Mouse (Mus musculus) frontal cortex, adult 2 months (tissue): Measurements from ENCODE around the gene Rcan1. TPM values are rescaled to one million over a fixed set of nuclear protein-coding genes. Genes with fewer than 3 reads are reported as not detected.
"Not testable (repeated sequence)": the region's sequence is repeated elsewhere in the genome, so short reads cannot be mapped to it uniquely, and the experiment has no call there.

Experiments used
- DNase-seq, 2 experiments: peaks; one replicate each; pipeline ENCODE4 v3.0.0; 2022; ENCODE audit warnings: low spot score in 1 of 2; ENCODE audit errors: extremely low spot score in 1 of 2
- polyA plus RNA-seq: library from polyadenylated mRNA; depleted of rRNA; stranded (reverse); fragments of >200 nt; gene quantifications from 2 replicates; pipeline ENCODE4 v1.2.3, GENCODE M21; 2012

Gene Rcan1
- polyA plus RNA-seq, 1 experiment, result 45.5 TPM

DNA sequence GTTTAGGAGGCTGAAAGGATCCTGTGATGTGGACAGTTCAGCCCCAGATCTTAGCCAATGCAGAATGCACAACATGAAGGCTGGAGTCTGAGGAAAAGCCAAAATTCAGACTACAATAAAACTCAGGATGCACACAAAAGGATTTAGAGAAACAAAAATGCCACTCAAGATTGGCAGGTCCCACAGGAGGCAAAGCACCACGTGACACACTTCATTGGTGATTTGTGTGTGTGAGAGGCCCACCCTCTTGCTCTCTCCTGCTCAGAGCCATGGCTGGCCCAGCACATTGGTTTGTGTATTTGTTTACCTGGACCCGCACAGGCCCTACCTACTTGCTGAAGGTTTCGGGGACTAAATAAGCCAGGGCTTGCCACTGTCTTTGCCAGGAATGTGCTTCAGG, 29.5 kb downstream of the Rcan1 start:
- DNase-seq, result no peak

DNA sequence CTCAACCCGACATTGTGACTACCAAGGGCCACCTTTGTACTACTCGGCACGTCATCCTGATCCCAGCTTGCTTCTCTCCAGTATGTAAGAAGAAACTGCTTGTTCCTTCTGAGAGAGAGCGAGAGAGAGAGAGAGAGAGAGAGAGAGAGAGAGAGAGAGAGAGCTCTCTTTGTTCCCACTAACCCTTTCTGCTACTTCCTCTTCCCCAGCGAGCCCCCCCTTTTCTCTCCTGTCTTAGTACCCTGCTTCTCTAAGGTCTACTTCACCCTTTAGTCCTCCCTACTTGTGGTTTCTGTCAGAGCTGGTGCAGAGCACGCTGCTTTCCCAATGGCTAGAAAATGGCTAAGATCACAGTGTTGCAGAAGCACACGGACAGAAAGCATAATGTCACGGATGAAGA, 30.4 kb downstream of the Rcan1 start:
- no peak for DNase-seq

DNA sequence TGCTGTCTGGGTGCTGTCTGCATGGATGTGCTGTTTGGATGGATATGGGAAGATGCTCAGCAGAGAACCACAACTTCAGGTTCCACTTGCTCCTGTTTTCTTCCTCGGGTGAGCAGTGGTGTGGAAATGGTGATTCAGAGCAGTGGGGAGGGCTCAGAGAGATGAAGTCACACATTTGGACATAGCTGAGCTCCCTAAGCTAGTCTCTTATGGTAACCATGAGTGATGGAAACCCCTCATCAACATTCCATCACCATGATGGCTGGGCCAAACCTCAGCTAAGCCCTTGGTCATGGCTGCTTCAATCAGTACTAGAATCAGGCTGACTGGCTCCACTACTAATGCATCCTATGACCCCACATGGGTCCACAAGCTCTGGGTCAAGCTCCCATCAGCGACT, 30.9 kb downstream of the Rcan1 start:
- DNase-seq, result no peak

- DNase-seq, result no peak
Measured at GRCm38 (mm10) chr16:92435431-92435985, 35.2 kb downstream of the Rcan1 start.

GRCm38 (mm10) chr16:92433176-92433575, 37.5 kb downstream of the Rcan1 start:
- DNase-seq, result no peak

DNA sequence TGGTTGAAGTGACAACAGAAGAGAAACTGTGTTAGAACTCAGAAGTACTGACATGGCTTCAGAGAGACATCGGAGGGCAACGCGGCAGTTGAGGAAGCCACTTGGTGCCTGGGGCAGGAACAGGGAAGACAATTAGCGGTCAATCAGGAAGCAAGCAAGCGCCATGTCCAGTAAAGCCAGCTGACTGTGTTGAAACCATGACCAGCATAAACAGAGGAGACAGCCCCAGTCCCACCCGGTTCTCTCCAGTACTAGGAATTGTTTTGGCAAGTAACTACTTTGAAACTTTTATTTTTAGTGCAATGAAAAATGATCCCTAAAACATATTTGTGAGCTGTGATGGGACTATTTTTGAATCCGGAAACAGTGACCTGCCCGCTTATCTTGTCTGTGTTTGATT, 39.9 kb downstream of the Rcan1 start:
- no peak for DNase-seq

DNA sequence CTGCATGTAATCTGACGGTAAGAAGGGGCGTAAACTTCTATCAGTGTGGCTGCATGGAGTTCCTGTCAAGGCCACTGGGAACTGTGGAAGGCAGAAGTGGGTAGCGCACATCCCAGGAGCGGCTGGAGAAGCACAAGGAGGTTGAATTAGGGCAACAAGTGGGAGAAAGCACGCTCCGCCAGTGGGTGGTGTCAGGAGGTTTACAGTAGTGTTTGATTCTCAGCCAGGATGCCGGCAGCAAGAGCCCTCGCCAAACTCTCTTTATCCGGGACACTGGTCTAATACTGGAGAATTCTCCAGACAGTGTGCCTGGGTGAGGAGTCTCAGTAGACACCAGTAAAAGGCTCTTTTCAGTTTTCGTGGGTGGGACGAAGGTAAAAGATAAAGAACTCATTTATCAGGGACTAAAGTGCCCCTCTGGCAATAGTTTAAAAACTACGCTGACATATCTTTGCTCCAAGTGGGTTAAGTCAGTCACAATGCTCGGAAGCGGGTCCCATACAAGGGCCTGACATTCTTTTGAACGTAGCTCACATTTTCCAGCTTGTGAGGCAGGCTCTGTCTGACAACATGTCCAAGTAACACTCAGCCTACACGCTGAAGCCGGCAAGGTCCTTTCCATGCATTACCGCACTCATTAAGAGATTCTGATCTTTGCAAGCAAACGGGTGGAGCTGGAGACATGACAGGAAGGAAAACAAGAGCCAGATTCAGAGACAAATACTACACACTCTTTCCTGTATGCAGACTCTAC, 42.3 kb downstream of the Rcan1 start:
- DNase-seq, result peak in 1 of 2 experiments; percentile 40

DNA sequence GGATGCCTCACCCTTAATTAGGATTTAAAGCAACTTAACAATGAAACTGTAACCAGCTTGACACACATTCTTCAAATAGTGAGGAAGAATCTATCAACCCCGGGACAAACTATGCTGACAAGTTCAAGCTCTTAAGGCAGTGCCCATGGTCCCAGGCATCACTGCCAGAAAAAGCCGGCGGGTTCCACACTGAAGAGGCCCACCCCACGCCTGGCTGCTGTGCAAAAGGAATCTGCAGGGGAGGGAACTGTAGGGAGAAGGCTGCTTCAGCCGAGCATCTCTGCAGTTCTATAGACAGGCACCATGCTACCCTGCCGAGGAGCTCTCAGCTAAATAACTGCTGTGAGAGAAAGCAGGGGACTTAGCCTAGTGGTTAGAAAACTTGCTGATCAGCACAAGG, 44.0 kb downstream of the Rcan1 start:
- DNase-seq, result no peak

GRCm38 (mm10) chr16:92425875-92426274, 44.8 kb downstream of the Rcan1 start:
- no peak for DNase-seq

DNA sequence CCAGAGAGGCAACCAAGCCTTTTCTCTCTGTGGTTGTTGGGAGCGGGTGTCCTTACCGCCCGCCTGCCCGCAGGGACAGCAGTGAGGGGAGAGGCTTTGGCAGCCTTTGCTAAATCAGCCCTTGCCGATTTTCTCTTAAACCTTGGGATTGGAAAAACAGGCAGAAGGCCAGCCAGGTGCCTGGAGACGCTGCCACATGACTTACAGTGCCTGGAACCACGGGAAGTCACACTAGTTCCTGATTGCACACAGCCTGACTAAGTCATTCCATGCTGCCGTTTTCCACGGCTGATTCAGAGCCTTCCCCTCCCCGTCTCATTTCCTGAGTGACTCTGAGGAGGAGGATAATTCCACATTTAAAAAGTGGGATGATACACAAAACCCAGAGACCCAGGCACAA, 47.3 kb downstream of the Rcan1 start:
- DNase-seq, result peak in 1 of 2 experiments; percentile 62

- no peak for DNase-seq
Measured at GRCm38 (mm10) chr16:92422435-92423362, 48.0 kb downstream of the Rcan1 start.

DNA sequence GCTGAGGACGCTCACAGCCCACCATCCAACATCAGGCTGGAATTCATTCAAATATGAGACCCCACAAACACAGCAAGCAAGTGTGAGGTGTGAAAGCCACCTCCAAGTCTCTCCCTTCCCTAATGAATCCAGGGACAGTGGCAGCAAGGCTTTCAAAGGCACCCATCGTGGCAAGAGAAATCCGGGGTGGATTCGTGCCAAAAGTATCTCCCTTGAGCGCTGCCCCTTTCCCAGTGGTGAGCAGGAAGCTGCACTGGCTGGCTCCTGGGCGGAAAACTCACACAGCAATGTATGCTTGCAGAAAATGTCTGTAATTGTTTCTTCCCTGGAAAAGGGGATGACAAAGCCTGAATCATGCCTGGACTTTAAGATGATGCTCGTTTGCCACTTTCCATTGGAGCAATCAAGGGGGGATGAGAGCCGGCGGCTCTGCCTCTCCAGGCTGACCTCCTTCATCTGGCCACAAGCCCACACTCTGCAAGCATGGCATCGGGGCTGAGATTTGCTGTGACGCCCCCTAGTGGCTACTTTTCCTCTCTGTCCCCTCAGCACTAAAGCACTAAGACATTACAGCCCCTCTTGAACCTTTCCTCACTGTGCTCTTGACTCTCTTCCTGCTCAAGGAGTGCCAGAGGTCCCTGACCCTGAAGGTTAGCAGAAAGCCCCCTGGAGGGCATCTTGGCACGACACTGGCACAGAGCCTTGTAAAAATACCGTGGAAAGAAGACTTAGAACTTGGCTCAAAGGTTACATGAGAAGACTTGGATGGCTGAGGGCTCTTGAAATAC, 49.3 kb downstream of the Rcan1 start:
- DNase-seq, result no peak

GRCm38 (mm10) chr16:92420641-92421040, 50.0 kb downstream of the Rcan1 start:
- no peak for DNase-seq

- no peak for DNase-seq
Measured at GRCm38 (mm10) chr16:92419099-92419498, 51.6 kb downstream of the Rcan1 start.

DNA sequence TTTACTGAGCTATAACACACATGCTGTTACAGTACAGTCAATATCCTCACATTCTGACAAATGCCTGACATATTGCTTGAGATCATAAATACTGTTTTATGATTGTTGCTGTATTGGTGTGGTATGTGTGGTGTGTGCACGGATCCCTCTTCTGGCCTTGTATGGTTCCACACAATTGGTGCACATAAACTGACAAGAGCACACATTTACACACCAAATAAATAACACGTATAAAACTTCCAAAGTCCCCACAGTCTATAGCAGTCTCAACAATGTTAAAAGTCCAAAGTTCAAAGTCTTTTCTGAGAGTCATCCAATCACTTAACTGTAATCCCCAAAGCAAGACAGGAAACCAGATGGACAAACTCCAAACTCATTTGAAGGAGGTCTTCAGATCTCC, 53.4 kb downstream of the Rcan1 start:
- DNase-seq, result no peak

DNA sequence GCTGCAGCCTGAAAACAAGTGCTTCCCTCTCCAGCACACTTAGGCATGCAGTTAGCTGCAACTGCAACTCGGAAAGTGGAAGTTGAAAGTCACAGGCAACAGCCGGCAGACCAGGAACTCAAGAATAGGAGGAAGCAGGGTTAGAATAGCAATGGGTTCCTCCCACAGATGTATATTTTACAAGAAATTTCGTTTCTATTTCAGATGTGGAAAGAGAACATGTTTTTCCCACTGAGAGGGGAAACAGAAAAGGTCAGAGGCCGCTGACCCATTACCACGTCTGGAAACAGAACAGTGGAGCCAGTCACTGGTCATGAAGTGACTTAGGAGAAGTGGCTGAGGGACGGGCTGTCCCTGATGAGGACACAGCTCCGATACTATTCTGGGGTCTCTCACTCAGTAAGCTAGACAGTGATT, 55.0 kb downstream of the Rcan1 start:
- no peak for DNase-seq

DNA sequence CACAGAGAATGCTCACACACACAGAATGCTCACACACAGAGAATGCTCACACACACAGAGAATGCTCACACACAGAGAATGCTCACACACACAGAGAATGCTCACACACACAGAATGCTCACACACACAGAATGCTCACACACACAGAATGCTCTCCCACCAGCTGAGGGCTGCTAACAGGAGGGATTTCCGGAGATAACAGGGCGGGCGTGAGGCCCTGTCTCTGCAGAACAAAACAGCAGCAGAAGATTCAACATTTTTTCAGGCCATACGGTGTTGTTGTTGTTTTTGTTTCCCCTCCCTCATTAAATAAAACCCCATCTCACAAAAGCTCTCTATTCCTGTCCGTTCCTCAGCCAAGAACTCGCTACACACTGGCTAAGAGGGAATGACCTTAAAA, 55.6 kb downstream of the Rcan1 start:
- DNase-seq, result not testable (repeated sequence)

DNA sequence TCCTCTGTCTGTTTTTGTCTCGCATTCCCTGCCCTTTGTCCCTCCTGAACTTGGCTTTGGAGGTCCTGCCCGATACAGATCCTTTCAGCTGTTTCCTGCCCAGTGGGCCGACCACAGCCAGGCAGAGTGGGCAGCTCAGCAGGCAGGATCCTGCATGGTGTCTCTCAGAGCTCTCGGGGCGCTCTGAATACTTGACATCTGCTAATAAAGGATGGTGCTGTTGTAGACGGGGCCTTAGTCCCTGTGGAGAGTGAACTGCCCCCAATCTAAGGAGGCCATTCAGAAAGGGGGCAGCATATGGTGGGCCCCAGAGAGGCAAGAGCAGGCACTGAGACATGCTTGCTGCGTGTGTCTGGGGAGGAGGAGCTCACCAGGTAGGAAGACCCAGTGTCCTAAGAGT, 57.8 kb downstream of the Rcan1 start:
- no peak for DNase-seq

- DNase-seq, result no peak
Measured at GRCm38 (mm10) chr16:92411981-92412706, 58.5 kb downstream of the Rcan1 start.

DNA sequence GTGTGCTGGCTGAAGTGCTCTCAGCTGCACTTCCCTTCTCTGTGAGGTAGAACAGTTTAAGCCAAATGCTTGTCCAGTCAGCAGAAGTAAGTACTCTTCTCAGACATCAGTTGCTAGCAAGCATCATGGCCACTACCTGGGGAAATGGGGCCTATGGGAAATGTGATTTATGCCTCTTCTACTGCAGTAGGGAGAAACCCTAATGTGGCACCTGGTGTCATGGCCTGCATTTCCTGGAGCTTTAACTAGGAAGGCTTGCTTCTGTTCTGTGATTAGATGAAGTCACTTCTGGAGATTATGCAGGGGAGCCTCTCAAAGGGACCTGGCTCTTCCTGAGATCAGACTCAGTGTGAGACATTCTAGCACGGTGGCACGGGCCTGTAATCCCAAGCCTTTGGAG, 60.3 kb downstream of the Rcan1 start:
- no peak for DNase-seq
